Mouse (Mus musculus): ENCODE results near the gene Ppp6r3.

Gene Ppp6r3

DNA sequence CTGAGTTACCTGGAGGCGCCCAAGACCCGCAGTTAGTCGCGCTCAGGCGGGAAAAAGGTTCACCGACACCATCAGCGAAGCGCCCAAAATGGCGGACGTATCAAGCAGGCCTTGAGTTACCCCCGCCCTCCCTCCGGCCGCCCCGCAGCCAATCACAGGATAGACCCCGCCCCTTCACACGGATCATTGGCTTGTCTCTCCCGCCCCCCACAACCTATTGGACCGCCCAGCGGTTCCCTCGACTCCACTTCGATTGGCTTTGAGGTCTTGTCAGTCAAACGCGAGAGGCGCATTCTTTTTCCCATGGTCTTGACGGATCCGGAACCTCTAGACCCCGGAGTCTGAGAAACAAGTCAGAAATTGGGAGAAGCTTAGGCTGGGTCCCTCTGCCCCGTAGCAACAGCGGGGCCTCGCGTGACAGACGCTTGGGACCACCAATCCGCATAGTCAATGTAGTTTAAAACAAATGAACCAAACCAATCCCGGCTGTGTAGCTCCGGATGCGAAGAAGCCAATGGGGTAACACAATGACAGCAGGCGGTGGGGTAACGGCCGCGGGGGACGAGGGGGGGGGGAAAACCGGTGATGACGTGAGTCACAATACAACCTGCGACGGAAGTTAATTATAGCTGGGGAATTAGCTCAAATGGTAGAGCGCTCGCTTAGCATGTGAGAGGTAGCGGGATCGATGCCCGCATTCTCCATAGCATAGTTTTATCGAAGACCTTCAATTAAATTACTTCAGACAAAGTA lies at the start of gene Ppp6r3:
TSS of gene Ppp6r3 (minus strand) at position 118 of the 753 bp plus-strand sequence.
- peak; percentile 98 for DNase-seq

DNA sequence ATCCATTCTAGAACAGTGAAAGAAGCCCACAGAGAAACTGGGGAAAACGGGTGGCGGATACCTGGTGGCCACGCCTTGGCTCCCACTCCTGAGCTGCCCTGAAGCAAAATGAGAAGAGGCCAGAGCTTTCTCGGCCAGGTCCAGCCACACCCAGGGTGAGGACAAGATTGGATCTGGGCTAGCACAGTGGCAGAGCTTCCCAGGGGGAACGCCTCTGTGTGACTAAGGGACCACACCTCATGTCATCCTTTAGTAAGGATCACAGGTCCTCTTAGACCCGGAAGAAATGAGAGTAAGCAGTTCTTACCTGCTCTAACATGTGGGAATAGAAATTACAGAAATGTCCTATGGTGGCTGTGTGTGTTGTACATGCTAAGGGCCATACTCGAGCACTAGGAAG lies 49.6 kb upstream of the Ppp6r3 start:
- no peak for DNase-seq

DNA sequence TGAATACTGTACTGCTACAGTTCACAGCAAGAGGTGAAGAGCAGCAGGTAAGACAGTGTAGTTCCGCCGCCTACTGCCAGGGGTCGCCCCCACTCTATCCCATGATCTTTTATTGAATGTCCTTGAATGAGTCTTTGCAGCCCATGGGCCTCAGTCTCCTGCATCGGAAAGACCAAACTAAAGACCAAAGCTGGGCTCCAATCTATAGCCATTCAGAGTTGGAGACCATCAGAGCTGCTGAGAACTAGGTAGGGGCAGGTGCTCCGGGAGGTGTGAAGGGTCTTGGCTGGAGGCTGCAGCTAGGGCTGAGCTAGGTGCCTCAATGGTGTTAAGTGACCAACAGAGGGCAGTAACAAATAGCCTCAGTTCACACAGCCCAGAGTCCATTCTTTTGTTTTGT lies 48.3 kb upstream of the Ppp6r3 start:
- DNase-seq: peak; percentile 74

DNA sequence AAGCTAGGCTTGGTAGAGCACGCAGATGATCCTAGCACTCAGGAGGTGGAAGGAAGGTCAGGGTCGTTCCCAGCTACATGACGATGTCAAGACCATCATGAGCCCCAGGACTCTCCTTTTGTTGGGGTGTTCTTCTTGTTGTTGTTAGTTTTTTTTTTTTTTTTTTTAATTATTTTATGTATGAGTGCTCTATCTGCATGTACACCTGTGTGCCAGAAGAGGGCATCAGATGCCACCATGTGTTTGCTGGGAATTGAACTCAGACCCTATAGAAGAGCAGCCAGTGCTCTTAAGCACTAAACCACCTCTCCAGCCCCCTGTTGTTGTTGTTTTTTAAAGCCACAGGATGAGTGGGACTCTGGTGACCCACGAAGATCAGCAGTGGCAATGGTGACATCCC lies 47.7 kb upstream of the Ppp6r3 start:
- no peak for DNase-seq

DNA sequence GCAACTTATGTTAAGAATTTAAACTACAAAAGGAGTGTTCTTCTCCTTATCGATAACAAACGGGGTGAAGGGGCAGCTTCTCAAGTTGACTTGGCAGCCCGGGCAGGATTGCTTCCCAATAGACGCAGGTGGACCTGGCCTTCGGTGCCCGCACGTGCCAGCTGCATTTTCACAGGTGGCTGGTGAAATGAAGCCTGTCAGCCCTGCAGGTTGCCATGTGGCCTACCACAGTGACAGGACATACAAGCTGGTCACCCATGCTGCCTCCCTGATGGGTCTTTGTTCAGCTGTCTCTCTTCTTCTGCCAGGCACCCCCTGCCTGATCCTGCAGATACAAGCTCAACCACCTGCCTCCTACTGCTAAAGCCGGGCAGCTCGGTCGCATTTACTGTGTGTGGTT lies 45.3 kb upstream of the Ppp6r3 start:
- DNase-seq: no peak

DNA sequence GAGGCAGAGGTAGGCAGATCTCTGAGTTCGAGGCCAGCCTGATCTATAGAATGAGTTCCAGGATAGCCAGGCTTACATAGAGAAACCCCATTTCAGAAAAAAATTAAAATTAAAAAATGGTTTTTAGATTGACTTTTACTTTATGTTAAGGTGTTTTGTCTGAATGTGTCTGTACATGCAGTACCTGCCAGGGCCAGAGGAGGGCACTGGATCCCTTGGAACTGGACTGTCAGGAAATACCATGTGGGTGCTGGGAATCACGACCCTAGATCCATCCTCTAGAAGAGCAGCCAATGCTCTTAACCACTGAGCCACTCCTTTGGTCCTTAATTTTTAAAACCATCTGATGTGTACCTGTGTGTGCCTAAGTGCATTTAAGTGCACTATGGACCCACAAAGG lies 43.8 kb upstream of the Ppp6r3 start:
- no peak for DNase-seq

DNA sequence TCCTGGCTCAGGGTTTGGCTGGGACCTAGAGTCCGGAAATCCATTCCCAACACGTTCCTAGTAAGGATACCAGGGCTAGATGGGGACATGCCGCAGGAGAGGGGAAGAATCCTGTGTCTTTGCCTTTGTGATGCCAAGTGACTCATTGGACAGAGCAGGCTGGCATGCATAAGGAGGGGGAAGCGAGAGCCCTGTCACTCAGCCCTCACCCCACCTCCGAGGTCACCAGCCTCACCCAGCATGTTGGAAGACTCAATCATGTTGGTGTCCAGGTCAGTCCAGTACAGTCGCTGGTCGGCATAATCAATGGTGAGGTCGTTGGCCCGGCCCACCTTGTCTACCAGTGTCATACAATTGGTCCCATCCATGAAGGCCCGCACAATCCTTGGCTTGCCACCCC lies 38.4 kb upstream of the Ppp6r3 start:
- DNase-seq: no peak

DNA sequence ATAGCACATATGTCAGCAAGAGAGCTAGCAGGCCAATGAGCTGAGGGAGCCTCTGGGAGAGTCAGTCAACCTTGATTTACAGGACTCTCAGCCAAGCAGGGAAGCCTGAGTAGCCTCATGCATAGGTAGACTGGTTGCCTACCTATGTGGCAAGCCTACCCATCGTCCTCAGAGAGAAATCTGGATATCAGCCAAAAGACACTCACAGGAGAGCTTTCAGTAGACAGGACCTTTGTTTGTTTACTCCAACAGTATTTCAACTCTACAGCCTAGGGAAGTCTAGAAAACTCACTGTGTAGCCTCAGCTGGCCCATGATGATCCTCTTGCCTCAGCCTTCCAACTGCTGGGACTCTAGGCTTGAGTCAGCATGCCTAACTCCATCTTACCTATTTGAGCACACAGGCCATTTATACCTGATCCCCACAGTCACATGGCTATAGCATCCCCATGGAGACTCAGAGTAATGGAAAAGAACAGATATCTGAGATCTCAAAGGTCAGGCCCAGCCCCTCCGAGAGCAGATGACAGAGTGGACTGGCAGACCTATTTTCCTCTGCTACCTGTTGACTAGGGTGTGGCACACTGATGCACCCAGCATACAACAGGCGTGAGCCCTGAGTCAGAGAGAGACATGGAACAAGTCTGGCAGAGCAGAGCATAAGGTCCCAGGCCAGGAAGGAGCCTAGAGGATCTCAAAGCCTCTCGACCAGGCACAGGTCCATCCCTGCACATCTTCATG lies 37.2 kb upstream of the Ppp6r3 start:
- no peak for DNase-seq

DNA sequence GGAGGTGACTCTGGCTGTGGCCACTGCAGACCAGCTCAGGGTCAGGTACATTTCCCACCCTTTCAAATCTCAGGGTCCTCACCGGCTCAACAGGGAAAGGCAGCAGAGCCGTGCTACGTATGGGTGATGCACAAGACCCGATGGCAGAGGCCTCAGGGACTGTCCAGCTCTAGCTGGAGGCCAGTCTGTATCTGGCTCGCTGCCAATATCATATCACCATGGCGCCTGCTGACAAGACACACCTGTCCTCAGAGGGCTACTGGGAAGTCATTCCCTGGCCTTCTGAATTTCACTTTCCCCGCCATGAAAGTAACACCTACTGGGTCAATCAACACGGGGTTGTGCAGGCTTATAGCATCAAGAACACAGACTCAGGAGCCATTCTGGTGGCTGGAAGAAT lies 36.2 kb upstream of the Ppp6r3 start:
- peak; percentile 49 for DNase-seq

DNA sequence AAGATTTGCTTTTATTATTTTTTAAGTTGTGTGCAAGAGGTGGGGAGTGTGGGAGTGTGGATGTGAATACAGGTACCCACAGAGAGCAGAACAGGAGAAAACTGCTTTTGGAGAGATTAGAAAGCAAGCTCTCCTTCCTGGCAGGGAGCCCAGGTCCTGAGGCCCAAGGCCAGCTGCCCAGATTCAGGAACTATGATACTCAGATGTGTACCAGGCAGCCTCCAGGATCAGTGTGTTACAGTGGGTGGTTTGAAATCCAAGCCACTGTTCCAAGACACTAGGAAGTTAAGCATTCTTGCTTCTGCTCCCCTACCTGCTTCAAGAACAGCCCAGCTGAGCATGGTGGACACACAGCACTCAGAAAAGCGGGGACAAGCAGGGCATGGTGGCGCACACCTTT lies 35.3 kb upstream of the Ppp6r3 start:
- peak; percentile 20 for DNase-seq

DNA sequence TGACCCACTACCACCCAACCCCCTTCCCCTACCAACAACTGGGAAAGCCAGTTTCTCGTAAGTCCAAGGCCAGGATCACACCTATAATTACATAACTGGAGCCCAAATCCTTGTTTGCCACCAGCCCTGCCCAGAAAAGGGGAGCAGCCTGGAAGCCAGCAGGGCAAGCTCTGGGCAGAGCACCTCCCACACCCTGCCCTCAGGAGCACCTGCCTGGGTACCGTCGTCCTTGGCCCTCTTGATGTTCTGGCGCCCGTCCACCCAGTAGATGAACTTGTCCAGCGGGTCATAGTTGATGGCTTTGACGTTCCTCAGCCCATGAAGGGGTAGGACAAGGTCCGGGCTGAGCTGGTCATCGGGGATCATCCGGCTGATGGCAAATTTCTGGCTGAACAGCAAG lies 34.3 kb upstream of the Ppp6r3 start:
- DNase-seq: peak; percentile 17

DNA sequence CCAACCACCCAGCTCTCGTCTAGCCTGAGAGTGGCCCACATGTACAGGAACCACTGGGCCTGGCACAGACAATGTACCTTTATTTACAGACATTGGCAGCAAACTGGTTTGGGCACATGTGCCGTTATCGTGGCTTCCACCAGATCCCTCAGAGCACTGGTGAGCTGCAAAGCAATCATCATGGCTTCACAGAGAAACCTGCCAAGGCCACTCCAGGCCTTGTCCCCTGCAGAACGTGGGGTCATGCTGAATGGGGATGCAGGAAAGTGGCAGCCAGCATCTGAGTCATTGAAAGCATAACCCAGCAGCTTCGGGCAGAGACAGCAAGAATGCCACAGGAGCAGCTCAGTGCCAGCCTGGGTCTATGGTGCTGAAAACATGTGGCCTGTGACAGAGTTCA lies 18.8 kb upstream of the Ppp6r3 start:
- no peak for DNase-seq

DNA sequence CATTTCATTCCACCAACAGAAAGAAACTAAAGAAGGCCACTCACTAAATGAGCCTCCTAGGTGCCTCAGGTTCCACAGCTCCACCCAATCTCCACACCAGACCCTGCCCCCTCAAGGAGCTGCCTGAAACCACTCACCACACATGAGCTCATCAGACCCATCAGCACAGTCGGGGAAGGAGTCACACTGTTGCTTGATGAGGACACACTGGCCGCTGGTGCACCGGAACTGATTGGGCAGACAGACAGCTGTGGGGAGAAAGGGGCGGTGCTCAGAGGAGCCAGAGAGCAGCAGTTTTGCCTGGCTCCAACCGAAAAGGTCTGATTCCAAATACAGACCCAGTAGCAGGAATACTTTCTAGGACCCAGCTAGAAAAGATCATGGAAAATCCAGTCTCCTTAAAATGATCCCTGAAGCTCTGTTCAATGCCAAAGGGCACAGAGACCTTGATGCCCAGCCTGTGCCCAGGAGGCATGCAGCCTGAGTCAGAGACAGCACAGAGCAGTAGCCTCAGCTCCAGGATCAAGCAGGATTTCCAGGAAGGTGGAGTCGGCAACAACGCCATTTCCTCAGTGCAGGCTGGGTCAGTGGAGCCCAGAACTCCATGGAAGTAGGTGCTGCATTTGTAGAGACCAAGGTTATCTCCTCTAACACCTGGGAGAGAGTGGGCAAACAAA lies 18.0 kb upstream of the Ppp6r3 start:
- no peak for DNase-seq

DNA sequence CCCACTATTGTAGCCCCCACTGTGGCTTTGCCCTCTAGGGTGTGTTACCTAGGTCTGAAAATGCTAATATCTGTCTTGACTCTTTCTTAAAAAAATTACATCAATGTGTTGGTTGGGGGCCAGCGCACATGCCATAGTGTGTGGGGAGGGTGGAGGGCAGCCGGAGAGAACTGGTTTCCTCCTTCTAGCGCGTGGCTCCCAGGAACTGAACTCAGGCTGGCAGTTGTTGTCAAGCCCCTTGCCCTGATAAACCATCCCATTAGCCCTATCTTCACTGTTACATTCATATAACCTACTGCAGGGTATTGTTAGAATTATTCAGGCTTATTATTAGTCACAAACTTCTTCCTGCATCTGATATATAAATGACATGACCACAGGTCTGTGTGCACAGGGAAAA lies 14.4 kb upstream of the Ppp6r3 start:
- DNase-seq: no peak

DNA sequence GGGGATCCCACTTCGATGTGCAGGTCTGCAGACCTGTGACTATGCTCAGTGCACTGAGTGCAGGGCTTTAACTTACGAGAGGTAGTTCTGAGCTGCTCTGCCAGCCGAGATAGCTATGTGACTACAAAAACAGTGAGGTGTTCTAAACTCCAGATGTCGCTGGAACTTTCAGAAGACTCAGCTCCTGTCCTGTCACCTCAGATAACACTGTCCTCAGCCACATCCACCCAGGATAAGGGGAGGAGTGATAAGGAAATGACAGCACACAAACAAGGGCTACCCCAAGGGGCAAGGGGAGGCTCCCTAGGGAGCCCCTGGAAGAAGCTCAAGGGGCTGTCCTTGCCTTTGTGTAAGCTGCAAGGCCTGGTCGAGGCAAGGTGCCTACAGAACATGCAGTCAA lies 14.0 kb upstream of the Ppp6r3 start:
- no peak for DNase-seq

DNA sequence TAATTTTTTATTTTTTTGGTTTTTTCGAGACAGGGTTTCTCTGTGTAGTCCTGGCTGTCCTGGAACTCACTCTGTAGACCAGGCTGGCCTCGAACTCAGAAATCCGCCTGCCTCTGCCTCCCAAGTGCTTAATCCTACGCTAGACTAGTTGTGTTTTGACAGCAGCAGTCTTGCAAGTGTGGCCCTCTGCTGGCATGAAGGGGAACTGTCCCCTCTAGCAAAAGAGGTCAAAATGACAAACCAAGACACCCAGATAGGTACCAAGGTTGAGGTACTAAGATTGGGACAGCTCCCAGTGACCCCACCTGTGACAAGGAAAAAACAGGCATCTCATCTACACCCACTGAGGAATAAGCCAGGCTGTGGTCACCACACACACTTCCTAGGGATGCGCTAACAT lies 12.2 kb upstream of the Ppp6r3 start:
- DNase-seq: peak; percentile 40

DNA sequence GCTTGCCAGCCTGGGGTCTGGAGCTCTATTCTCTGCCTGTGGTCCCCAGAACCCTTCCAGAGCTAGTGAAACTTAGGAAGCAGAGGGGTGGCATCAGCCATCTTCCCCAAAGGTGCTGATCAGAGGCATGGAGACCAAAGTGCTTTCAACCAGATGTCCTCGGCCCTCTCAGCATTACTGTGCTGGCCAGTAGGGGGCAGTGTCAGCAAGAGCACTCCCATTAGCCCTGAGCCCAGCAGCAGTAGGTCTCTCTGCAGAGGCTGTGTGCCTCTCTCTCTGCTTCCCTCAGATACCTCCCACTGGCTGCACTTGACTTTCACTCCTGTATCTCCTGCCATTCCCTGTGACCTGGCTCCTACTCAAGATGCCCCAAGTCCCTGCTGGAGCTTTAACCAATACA lies 11.0 kb upstream of the Ppp6r3 start:
- DNase-seq: peak; percentile 67

DNA sequence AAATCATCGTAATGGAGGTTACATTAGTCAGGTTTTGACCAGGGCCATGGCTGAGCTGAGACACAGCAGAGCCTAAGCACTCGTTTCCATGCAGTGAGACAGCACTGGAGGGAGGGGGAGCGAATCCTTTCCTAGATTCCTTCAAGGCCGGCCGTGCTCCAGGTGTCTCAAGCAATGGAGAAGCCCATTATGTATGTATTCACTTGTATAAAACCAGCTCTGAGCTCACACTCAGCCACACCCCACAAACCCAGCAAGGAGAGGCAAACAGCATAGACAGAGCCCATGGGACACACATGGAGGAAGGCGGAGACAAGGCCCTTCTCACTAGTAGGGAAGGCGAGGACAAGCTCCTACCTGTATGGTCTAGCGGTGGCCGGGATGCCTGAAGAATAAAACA lies 10.5 kb upstream of the Ppp6r3 start:
- DNase-seq: no peak

DNA sequence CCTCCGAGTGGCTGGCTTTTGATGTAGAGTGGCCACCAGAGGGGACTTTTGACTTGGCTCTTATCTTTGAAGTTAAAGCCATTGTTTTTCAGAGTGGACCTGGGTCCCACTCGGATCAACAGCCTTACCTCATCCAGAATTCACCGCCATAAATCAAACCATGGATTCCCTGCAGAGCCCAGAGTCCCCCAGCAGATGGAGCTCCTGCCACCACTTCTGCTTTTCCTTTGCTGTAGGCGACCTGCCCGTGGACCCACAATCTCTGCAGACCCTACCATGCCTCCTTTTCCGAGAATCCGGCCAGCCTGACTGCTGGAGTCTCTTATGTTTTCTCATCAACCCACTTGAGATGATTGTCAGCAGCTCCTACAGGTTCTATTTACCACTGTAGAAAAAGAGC lies 5.8 kb upstream of the Ppp6r3 start:
- DNase-seq: peak; percentile 66

DNA sequence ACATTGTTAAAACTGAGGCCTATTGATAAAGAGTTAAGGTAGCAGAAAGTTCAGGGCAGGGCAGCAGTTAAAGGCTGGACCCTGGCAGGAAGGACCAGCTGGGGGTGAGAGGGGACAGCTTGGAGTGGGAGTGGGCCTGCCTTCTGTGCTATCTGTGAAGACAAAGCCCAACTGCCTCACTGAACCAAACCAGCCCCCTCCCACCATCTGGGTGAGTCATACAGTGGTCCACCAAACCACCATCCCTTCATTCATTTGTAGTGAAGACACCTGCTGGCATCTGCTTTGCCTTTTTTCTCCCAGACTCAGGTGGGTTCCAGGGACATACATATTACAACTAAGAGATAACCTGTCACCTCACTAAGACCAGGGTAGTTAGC lies 2.4 kb upstream of the Ppp6r3 start:
- no peak for DNase-seq

DNA sequence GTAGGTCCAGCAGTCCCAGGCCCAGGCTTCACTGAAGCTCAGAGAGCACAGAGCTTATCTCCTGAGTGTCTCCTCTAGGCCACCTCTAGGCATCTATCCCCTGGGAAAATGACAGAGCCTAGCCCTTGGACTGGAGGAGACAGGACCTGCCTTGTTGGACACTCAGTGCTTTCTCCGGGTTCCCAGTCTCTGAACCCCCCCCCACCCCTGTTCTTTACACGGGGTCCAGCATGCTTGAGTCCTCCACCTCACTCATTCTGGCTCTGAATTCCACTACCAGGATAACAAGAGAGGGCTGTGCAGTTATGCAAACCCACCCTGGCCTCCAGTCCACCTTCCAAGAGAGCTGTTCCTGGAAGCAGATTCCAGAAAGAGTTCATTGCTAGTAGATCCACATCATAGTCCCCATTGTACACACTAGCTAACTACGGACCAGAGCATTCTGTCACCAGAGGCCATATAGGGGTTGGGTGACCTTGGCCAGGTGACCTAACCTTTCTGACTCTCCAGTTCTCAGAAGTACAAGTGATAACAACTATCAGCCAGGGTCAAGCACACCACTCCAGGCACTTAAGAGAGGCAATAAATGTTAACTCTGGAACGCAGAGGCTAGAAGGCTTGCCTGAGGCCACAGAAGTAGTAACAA lies 1.8 kb upstream of the Ppp6r3 start:
- DNase-seq: no peak

DNA sequence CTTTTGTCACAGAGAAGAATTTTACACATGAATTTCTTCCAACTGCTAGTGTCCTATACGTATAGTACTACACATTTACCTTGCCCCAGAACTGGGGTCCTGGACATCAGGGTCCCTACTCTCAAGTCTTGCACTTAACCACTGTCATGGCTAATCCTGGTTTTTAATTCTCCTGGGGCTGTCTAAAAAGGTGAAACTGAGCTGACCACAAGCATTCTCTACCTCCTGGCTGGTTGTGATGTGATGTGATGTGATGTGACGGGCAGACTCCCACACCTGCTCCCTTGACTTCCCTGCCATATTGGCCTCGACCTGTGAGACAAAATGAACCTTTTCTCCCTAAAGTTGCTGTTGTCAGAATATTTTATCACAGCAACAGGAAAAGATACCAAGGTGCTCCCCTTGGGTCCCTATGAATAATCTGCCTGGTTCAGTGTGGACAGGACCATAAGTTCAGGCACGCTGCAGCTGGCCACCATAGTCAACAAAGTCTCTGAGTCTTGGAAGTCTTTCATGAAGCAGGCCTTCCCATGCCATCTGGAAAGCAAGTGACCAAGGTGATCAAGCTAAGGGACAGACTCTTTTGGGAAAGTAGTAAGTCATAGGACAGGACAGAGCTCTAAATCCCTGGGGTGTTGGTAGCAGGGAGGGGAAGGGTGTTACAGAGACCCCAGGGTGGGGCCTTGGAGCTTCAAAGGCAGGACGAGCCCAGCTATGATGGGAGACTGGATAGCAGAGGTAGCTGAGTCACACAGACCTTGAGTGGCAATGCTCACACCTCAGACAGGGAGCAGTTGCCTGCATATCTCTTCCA lies 1.1 kb upstream of the Ppp6r3 start:
- DNase-seq: no peak

DNA sequence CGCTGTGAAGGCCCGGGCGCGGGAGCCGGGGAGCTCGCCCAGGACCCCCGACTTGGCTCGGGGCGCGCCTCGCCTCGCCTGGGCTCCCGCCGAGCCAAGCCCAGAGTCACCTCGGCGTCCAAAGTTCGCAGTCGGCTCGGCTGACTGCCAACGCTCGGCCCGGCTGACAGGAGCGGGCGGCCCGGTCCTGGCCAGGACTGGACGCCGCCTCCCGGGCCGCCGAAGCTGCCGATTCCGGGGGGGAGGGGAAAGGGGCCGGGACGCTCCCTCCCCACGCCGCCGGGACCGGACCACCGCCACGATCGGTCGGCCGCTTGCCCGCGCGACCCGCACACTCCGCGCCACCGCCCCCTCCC lies 295 bp downstream of the Ppp6r3 start:
- DNase-seq: peak; percentile 82

All from lung, postnatal 14 days (tissue).